Mouse (Mus musculus) A20 (cell line): ENCODE data around the gene Nacc1.
"Not testable (repeated sequence)": the region's sequence is repeated elsewhere in the genome, so short reads cannot be mapped to it uniquely, and the experiment has no call there.

Experiments
- DNase-seq: peaks from one replicate; pipeline ENCODE4 v3.0.0-alpha.2; 2011; ENCODE audit warnings: low read depth, low spot score

Gene Nacc1

DNA sequence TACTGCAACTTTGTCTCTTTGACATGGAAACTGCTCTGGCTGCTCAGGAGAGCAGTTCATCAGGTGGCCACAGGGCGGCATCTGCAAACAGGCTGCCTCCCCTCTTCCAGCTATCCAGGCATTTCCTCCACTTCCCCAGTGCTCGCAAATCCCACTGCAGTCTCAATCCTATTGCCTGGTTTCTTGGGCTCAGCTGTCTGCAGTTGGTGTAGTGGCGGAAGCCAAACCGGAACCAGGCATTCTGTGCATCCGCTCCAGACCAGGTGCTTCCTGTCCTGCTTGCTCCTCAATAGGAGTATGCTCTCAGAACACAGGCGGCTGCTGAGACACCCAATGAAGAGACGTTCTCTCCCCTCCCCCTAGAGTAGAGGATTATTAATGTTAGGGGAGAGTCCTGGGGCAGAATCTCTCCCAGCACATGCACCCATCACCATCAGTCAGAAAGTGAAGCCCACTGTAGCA is 12.2 kb upstream of the Nacc1 start:
- peak; percentile 89 for DNase-seq

DNA sequence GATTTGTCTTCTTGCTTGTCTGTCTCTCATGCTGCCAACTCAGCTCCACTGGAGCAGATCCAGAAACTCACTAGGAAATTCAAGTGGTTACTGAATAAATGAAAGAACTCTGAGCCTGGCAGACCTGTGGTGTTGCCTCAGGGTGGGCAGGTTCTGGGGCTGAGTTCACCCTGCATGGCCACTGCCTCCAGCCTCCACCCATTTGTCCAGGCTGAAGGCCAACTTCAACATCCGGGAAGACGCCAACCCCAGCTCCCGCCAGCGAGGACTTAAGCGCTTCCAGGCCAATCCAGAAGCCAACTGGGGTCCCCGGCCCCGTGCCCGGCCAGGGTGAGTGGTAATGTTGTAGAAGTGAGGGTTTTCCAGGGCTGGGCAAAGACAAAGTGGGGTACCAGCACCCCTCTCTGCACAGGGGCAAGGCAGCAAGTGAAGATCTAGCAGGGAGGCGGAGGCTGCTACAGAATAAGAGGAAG is 11.3 kb upstream of the Nacc1 start:
- DNase-seq: no peak

DNA sequence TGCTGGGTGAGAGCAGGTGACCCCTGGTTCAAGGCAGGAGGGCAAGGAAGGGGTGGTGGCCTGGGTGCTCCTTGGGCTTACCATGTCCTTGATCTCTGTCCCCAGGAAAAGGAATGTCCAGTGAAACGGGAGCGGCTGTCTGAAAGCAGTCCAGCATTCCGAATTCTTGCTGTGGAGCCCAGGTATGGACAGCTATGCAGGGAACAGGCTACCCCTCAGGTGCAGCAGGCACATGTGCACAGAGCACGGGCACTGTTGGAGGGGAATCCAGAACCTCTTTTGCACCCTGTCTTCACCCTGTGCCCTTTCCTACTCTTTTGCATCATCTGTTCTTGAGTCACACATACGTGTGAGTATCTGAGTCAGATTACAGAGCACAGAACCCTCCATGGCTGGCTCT is 10.6 kb upstream of the Nacc1 start:
- no peak for DNase-seq

DNA sequence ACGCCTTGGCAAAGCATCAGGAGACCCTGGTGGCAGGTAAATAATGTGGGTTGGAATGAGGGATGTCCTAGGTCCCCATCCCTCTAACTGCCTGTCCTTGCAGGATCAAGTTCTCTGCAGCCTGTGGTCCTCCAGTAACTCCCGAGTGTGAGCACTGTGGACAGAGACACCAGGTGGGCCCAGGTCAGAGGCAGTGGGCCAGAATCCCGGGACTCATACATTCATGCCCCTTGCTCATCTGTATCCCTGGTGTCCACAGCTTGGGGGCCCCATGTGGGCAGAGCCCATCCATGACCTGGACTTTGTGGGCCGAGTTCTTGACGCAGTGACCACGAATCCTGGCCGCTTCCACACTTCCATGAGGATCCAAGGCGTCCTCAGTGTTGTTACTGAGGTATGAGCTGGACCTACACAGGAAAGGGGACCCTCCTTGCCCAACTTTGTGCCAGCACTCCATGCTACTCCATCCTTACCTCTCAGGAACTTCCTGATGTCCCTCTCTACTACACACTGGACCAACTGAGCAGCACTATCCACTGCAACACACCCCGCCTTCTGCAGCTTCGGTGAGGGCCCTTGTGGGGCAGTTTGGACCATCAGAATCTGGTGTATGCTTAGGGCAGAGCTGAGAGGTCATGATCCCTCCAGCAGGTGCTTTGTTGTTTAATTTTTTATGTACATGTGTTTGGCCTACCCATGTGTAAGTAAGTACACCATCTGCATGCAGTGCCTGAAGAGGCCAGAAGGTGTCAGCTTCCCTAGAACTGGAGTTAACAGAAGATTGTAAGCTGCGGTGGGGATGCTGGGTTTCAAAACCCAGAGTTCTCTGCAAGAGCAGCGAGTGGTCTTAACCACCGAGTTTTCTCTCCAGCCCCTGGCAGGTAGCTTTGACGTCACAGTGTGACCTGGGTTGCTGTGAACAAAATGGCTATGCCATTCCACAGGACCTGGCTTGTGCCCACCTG is 9.8 kb upstream of the Nacc1 start:
- peak; percentile 75 for DNase-seq

DNA sequence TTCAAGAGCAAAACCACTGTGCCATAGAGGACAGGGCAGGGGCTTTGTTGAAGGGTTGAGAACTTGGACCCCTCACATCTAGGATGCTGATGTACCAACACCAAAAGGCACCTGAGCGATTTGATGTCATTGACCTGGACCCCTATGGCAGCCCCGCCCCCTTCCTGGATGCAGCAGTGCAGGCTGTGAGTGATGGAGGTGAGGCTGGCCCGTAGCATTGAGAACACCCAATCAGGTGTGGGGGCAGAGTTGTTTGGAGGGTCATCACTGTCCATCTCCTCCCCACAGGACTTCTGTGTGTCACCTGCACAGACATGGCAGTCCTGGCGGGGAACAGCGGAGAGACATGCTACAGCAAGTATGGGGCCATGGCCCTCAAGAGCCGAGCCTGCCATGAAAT is 7.5 kb upstream of the Nacc1 start:
- no peak for DNase-seq

DNA sequence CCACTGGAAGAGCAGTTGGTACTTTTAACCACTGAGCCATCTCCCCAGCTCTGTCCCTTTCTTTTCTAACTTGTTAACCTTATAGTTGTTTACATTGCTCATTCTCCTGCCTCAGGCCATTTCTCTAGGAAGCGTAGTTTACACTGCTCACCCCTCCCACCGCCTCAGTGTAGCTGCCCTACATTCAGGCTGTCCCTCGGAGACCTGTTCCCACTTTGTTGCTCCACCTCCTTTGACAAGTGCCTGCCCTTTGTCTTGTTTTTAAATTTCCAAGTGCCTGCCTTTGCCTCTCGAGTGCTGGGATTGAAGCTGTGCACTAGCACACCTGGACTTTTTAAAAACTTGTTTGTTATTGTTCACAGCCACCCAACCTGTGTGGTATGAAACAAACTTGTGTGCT is 5.7 kb upstream of the Nacc1 start:
- DNase-seq: no peak

DNA sequence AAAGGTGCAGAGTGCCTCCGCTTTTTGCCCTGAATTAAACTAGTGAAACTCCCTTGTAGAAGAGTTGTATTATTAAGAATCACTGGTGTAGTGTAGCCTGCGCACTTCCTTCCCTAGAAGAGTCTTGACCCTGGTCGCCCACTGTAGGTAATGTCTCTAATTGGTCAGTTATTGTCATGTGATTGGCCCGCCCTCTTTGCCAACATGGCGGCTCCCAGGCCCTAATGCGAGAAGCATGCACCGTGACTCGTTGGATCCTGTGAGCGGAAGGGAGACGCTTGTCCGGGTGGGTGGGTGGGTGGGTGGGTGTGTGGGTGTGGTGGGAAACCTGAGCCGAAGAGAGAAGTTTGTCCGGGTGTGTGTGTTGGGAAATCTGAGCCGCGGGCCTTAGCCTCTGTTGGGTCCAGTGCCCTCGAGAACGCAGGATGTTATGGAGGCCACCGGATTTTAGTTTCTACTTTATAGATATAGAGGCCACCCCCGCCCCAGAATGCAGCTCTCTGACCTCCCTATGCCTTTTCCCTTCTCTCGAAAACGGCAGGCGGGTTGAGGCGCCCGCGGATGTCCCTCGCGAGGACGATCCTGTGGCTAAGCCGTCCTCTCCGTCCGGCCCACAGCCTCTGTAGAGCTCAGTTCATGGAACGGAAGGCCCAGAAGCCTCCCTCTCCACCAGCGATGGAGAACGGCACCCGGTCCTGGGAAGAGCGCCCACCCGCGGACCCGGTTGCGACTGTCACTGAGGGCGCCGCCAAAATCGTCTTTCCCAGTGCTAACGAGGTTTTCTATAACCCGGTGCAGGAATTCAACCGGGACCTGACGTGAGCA is 1.6 kb upstream of the Nacc1 start:
- peak; percentile 91 for DNase-seq

DNA sequence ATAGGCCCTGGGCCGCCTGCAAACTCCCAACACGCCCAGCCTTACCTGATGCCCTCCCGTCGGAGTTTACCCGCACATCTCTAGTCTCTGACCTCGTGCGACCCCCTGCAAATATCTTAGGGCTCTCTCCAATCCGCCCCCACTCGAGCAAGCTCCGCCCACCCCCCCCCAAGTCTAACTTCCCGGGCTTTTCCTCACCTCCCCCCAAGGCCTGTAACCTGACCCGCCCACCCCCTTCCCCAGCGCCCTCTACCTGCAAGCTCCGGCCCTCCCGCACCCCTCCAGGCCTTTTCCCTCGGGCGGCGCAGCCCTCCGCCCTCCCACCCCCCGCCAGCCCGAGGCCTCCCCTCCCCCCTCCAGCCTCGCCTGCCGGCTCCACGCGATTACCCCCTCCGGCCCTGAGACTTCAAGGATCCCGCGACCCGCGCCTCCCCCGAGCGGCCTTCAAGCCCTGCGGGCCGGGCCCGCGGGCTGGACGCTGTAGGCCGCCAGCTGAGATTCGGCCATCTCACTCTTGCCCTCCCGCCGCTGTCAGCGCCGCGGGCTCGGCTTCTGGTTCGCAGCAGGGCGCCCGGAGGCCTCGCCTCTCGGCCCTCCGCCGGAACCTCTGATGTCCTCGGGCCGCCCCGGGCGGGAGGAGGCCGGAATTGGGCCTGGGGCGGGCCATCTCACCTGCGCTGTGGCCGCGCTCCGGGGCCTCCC is 508 bp downstream of the Nacc1 start:
- DNase-seq: peak; percentile 80

DNA sequence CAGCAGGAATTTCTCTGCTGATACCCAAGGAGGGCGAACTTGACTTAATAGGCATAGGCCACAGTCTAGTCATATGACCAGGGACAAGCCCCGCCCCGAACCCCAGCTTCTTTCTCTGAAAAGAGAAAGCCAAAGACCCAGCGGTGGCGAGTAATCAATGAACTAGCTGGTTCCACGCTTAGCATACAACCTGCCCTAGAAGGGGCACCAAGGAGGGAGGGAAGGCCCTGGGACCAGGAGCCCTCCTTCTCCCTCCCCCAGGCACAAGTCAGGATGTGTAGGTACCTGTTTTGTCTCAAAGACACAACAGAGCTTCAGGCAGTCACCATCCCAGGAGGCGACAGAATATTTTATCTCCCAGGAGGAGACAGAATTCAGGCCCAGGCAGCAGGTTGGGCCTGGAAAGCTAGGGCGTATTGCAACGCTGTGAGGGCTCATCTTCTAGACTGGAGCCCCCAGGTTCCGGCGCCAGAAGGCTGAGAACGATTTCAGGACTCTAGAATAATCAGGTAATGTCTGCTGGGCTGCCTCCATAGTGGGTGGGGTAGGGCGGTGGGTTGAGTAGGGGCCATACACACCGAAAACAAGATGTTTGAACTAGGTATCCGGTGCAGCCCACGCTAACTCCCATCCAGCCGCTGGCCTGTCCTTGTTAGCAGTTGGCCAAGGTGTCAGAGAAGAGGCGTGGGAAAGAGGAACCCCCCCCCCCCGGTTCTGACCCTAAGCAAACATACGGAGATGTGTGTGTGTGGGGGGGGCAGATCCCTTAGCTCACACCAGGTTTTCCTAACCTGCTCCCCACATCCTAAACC is 1.3 kb downstream of the Nacc1 start, which contains the start of gene Trmt1:
TSS of gene Trmt1 (plus strand) at position 117 of the 812 bp plus-strand sequence.
- DNase-seq: peak; percentile 78

DNA sequence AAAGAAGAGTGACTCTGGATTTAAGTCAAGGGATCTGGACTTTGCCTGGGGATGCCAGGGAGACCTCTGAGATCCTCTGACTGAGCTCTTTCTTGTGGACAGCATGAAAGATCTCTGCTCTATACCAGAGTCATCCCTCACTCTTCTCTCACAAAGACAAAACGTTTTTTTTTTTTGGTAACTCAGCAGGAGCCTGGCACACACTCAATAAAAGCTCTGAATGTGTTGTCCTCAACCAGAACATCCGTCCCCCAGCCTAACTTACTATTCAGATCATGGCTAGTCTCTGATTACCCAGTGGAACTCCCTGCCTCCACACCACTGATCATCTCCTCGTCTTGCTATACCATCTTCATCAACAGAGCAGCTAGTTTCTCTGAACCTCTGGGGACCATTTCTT is 3.1 kb downstream of the Nacc1 start:
- no peak for DNase-seq

DNA sequence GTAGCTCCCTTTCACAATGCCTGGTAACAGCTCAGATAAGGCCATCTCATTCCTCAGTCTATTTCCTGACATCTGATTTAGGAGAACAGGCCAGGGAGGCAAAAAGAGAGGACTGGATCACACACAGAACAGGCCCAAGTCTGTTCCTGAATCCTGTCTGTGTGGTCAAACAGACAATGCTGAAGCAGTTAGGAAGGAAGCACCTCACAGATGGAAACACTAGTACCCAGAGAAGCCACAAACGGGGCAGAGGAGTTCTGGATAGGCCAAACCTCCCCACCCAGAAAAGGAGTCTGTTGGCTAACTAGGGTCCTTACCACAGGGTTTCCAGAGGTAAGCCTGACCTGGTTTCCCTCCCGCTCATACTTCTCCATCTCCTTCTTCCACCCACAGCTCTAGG is 5.4 kb downstream of the Nacc1 start:
- no peak for DNase-seq

DNA sequence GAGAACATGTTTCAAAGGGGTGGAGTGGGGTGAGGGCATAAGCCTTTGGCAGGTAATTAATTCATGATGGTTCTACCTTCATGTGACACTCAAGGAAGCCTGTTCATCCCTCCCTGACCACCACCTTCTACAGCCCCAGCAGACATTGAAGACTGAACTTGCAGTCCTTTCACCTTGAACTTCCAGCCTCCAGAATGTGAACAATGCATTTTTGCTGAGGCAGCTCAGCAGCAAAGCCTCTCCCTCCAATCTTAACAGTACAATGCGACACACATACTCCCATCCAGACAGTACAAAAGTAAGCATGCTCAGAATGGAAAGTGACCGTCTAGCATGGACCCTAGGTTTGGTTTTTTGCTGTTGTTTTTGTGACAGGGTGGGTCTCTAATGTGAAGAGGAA is 6.2 kb downstream of the Nacc1 start:
- no peak for DNase-seq

DNA sequence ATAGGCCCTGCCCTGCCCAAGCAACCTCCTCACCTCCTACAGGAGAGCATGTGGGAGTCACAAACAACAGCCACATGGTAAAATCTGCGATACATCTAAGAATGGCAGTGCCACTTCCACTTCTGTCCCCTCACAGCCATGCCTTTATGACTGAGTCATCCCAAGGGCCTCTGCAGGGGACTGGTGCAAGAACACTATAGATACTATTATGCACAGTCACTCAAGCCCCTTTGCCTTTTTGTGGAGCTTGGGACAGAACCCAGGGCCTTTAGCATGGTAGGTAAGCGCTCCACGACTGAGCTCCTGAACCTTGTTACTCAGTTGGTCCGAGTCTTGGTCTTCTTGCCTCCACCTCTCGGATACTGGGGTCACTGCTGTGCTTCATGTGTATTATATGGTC is 10.4 kb downstream of the Nacc1 start:
- no peak for DNase-seq

DNA sequence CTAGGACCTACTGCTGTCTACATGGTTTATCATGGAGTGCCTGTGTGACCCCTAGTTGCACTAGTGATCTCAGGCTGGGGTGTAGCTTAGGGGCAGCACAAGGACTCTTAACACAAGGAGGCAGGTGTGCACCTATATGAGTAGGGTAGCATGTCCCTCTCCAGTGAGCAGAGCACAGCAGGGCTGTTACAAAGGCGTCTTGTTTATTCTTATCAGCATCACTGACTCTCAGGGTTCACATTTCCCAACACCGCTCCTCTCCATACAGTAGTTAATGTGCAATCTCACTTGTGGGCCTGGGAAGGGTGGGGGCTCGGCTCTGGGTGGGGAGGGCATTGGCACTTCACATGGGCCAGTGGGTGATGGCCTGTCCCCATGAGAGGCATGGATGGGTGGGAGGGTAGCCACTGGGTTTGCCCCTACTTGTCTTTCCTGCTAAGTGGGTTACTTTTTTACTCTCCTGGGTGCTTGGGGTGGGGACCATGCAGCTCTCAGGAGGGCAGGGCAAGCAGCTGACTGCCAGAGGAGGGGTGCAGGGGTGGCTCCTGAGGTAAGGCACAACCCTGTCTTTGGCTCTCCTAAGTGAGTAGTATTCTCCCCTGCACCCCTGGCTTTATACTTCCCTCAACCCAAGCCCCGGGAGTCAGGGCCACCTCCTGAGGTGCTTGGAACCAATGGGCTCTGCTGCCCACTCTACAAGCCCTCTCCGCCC is 17.2 kb downstream of the Nacc1 start:
- DNase-seq: not testable (repeated sequence)

DNA sequence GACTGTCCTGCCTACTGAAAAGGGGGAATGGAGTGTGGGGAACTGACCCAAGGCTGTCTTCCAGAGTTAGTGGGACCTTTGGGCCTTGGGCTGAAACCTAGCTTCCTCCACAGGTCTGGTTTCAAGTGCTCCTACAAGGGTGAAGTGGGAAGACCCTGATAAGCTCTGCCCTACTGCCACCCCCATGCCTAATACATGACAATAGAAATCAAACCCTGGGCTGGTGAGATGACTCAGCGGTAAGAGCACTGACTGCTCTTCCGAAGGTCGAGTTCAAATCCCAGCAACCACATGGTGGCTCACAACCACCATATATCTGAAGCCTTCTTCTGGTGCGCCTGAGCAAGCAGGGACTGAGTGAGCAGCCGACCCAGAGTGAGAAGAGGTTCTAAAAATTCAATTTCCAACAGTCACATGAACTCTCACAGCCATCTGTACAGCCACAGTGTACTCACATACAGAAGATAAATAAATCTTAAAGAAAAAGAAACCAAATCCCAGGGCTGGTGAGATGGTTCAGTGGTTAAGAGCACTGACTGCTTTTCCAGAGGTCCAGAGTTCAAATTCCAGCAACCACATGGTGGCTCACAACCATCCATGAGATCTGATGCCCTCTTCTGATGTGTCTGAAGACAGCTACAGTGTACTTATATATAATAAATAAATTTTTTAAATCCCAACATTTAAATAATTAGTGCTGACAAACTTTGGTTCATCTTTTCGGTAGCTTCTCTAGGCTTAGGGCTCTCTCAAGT is 18.8 kb downstream of the Nacc1 start:
- DNase-seq: no peak

DNA sequence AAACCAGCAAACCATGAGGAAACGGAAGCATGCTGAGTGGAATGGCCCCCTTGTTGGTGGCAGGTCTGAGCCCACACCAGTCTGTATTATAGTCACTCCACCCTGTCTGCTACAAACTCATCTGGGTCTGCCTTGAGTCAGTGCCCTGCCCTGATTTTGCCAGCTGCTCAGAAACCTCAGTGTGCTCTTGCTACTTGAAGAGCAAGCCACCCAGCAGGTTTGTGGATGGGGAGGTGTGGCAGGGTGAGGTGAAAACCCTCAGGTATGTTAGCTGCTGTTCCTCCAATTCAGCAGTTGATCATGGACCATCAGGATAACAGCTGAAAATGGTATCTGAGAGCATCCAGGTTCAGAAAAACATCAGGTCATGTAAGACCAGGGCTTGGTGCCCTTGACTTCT is 19.6 kb downstream of the Nacc1 start:
- DNase-seq: no peak

DNA sequence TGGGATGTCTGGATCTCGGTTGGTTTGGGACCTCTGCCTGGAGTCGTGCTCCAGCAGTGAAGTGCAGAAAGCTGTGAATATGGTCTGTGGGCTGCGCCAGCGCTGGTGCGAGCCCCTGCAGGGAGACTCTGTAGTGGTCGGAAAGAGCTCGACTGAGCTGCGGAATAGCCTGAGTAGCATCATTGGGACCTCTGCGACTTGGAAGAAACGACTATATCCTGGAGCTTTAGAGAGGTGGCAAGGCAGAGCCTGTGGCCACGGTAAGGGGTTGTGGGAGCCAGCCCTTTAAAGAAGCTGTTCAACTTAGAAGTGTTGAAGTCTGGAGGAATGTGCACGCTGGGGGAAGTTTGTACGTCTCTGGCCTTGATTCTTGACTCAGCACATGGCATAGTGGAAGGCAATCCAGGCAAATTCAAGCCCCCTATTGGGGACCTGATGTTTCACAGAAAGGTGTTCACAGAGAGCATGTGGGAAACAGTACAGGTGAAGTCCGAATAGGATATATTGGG is 22.2 kb downstream of the Nacc1 start:
- no peak for DNase-seq

DNA sequence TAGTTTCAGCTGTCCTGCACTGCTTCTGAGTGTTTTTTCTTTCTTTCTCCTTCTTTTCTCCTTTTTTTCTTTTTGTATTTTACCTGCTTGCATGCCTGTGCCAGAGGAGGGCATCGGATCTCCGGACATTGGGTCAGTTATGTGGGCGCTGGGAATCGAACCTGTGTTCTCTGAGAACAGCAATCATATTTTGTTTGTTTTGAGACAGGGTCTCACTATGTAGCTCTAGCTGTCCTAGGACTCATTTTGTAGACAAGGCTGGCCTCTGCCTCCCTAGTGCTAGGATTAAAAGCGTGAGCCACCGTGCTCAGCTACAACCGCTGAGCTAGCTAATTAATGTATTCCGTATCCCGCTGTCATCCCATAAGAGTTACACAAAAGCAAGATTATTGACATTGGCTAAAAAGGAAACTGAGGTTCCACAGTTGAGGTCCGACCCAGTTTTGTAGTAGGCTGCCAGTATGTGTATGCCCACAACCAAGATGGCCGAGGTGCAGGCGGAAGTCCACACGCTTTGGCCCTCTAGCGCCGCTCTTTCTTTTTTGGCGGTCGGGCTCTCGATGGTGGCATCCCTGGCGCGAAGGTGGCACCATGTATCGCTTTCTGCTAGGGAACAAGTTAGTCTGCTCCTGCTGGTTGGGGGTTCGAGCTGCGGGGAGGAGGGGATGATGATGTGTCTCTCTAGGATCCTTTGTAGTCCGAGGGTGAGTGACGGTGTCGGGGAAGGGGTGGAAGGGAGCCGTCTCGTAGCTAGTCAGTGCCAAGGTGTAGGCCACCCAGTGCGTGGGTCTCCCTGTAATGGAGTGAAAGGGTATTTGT is 22.9 kb downstream of the Nacc1 start:
- peak; percentile 91 for DNase-seq
